Mouse (Mus musculus): ENCODE measurements at regions not wholly inside any gene's neighbourhood (a gene's known extent, or its start where the extent isn't known, plus 50 kb on each side); places are given as distances from the start of the nearest gene placed in this dataset.

DNA sequence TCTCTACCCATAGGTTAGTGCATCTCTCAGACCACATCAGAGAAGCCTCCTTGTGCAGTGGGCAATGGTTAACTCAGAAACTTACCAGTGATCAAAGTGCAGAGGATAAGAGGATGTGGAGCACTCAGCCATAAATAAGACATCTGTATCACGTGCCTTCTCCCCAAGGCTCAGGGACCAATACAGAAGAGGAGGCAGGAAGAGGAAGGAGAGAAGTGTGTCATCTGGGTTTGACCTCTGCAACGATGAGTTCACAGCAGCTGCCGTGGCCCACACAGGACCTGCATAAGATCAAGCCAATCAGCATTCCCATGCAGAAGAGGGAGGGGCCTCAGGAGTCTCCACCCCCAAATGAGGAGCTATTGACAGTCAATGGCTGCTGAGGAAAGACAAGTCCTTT, 252.8 kb downstream of the Gm12728 start:
- TF ChIP-seq CTCF (IDR thresholded peaks at IDR 0.05; ENCODE audit: control insufficient read depth, insufficient read depth, low read length) (no peak), POLR2A (IDR thresholded peaks at IDR 0.05; ENCODE audit: borderline replicate concordance, control insufficient read depth, low read depth, low read length) (no peak)
